Mouse (Mus musculus): ENCODE results near the gene Kat2b.
"Not testable (repeated sequence)": the region's sequence is repeated elsewhere in the genome, so short reads cannot be mapped to it uniquely, and the experiment has no call there.

Gene Kat2b

GRCm38 (mm10) chr17:53664703-53665382 is 98.2 kb downstream of the Kat2b start:
- DNase-seq = peak; percentile 11

GRCm38 (mm10) chr17:53670453-53670852 is 103.8 kb downstream of the Kat2b start:
- no peak for DNase-seq

- peak; percentile 72 for DNase-seq
These were observed 112.1 kb downstream of the Kat2b start for GRCm38 (mm10) chr17:53678716-53679115.

GRCm38 (mm10) chr17:53688321-53688720 is 121.7 kb downstream of the Kat2b start:
- DNase-seq = no peak

GRCm38 (mm10) chr17:53688877-53689802 is 122.5 kb downstream of the Kat2b start, which contains the start of gene Sgo1:
Gene Sgo1 (minus strand): TSS chr17:53689333.
- peak; percentile 99 for DNase-seq

GRCm38 (mm10) chr17:53689946-53690345 is 123.3 kb downstream of the Kat2b start:
- no peak for DNase-seq

GRCm38 (mm10) chr17:53694039-53694438 is 127.4 kb downstream of the Kat2b start:
- DNase-seq = peak; percentile 63

- not testable (repeated sequence) for DNase-seq
These were observed 130.9 kb downstream of the Kat2b start for GRCm38 (mm10) chr17:53697521-53697920.

GRCm38 (mm10) chr17:53714453-53714852 is 147.8 kb downstream of the Kat2b start:
- DNase-seq = no peak

GRCm38 (mm10) chr17:53715161-53715560 is 148.5 kb downstream of the Kat2b start:
- DNase-seq = not testable (repeated sequence)

- no peak for DNase-seq
These were observed 151.8 kb downstream of the Kat2b start for GRCm38 (mm10) chr17:53718474-53718873.

GRCm38 (mm10) chr17:53718916-53719315 is 152.3 kb downstream of the Kat2b start:
- DNase-seq = not testable (repeated sequence)
